Mouse (Mus musculus) hindbrain, embryonic 14.5 days (tissue): ENCODE results near the gene Irf2bp2. TPM values are rescaled to one million over a fixed set of nuclear protein-coding genes. Genes with fewer than 3 reads are reported as not detected.

ENCODE experiments used
- ATAC-seq: fragments of 200-750 bp; cut with Nextera tagmentation; 2 replicates; pipeline ENCODE4 v1.8.0; 2017; ENCODE audit warnings: moderate number of reproducible peaks, mild to moderate bottlenecking, moderate TSS enrichment, moderate library complexity; ENCODE audit not compliant: low FRiP score
- DNase-seq: peaks from one replicate; pipeline ENCODE4 v3.0.0-alpha.2; 2015; ENCODE audit warnings: low spot score
- H3K27ac ChIP-seq: fragments of 300-500 bp; sonication (generic); 2 replicates; pipeline ENCODE4 v1.5.1; 2014; ENCODE audit warnings: mild to moderate bottlenecking, moderate library complexity
- H3K27me3 ChIP-seq: fragments of 300-500 bp; sonication (generic); 2 replicates; pipeline ENCODE4 v1.6.1; 2014; ENCODE audit warnings: mild to moderate bottlenecking, low read length, mixed read lengths; ENCODE audit not compliant: control insufficient read depth, insufficient read depth
- H3K36me3 ChIP-seq: fragments of 300-500 bp; sonication (generic); replicated peaks from 2 replicates; pipeline ENCODE4 v1.6.1; 2014; ENCODE audit not compliant: control insufficient read depth, insufficient read depth
- H3K4me1 ChIP-seq: fragments of 300-500 bp; sonication (generic); replicated peaks from 2 replicates; pipeline ENCODE4 v1.6.1; 2014; ENCODE audit warnings: antibody characterized with exemption, low read length, mixed read lengths; ENCODE audit not compliant: control insufficient read depth, insufficient read depth
- H3K4me2 ChIP-seq: fragments of 300-500 bp; sonication (generic); replicated peaks from 2 replicates; pipeline ENCODE4 v1.6.1; 2014; ENCODE audit warnings: mild to moderate bottlenecking, moderate library complexity
- H3K4me3 ChIP-seq: fragments of 300-500 bp; sonication (generic); replicated peaks from 2 replicates; pipeline ENCODE4 v1.5.1; 2014; ENCODE audit warnings: mild to moderate bottlenecking, low read length
- H3K9ac ChIP-seq: fragments of 300-500 bp; sonication (generic); 2 replicates; pipeline ENCODE4 v1.6.1; 2014
- H3K9me3 ChIP-seq: fragments of 300-500 bp; sonication (generic); 2 replicates; pipeline ENCODE4 v1.6.1; 2016; ENCODE audit warnings: low read length; ENCODE audit not compliant: control insufficient read depth
- WGBS: fragments of 180-500 bp; shearing (Covaris S2); extraction: QIAGEN DNeasy Blood & Tissue Kit; methylation state at CpG from one replicate; pipeline ENCODE4 v1.1.7; 2014; 5-methylcytosine and 5-hydroxymethylcytosine counted together
- polyA plus RNA-seq: library from polyadenylated mRNA; unstranded; fragments of >200 nt; fragmentation: Nextera tagmentation; extraction: Ambion mirVana; gene quantifications from 2 replicates; pipeline ENCODE4 v1.2.1, GENCODE M21; 2014

Gene Irf2bp2
- polyA plus RNA-seq, 1 experiment from 2014 or later, result 7.4 TPM

DNA sequence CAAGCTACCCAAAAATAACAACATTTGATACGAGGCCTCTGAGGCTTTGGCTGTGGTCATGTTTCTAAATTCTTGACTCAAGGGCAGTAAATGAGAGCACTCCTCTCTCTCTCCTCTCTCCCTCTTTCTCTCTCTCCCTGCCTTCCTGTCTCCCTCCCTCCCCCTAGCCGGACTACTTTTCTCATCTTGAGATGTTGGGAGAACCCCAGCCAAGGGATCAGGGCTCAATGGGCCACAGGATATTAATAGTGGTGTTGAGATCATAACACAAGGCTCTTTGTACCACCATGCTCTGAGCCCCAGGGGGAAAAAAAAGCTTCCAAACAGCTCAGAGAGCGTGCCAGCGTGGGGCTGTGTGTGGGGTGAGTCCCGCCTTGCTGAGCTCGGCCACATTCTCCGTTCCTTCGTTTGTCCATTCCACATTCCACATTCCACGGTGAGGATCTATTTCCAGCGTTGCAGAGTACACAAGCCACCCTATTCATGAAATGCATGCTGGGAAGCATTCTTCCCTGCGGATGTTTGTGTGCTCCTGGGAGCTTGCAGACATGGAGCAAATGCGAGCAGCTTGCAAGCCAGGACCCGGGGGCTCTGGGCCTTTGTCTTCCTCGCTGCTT is 27.2 kb downstream of the Irf2bp2 start:
- ATAC-seq (peak; percentile 61), DNase-seq (peak; percentile 61)
- H3K4me3 ChIP-seq, result no peak overlapping the region
- WGBS, result 5% methylated on average over 14 of the region's 14 CpGs
- H3K4me2 ChIP-seq, result peak overlapping the region; percentile 17
- peaks cover 36% of the 10 kb centered on the region for H3K4me1 ChIP-seq
- H3K27ac ChIP-seq, result peak overlapping the region; percentile 61
- no peaks in the 10 kb centered on the region for H3K36me3 ChIP-seq
- no peaks in the 10 kb centered on the region for H3K27me3 ChIP-seq
- H3K9me3 ChIP-seq, result no peaks in the 10 kb centered on the region
- no peak overlapping the region; the same call in 1 of the 2 replicates for H3K9ac ChIP-seq

DNA sequence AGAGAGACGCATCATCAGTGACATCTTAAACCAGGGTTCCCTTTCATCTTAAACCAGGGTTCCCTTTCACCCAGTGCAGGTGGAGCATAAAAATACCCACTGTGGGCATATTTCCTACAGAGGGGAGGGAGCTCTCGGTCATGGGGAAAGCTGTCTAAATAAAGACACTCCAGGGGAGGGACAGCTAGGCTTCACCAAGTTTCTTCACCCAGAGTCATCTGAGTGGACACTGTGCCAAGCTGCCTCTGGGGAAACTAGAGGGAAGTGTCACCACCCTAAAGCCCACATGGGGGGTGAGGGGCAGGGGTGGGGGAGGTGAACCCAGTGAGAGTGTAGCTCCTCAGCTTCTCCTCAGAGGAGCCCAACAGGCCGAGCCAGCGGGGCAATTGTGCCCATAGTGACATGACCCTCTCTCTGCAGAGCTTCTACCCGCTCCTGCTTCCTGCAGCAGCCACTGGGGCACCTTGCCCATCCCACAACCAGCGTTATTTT is 27.8 kb downstream of the Irf2bp2 start:
- H3K36me3 ChIP-seq, result no peaks in the 10 kb centered on the region
- H3K4me3 ChIP-seq, result no peak overlapping the region
- H3K27ac ChIP-seq, result peak overlapping the region; percentile 61
- DNase-seq, result no peak
- H3K9me3 ChIP-seq, result no peaks in the 10 kb centered on the region
- no peak overlapping the region for H3K4me2 ChIP-seq
- H3K4me1 ChIP-seq, result peaks cover 36% of the 10 kb centered on the region
- H3K9ac ChIP-seq, result no peak overlapping the region; the same call in 1 of the 2 replicates
- ATAC-seq, result no peak
- WGBS, result 50% methylated on average over 6 of the region's 6 CpGs
- H3K27me3 ChIP-seq, result no peaks in the 10 kb centered on the region

DNA sequence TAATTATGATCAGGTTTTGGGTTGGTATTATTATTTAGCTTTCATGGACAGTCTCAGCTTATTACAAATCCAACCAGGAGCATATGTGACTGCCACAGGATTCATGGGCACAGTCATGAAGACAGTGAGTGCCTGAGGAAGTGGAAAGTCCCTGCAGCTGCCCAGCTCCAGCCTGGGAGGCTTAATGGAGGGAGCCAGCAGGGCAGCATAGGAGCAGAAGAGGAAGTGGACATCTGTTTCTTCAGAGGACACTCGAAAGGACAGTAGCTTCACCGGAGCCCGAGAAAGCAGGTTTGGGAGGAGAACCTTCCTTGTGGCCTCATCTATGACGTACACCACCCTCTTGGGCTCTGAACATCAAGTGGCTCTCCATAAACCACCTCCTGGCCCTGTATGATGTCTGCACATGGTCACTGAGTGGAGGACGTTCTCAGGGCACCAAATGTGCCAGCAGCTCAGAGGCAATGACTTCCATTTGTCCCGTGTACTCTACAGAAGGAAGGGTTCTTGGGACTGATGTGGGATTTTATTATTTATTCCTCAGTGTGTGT is 28.5 kb downstream of the Irf2bp2 start:
- H3K4me2 ChIP-seq, result no peak overlapping the region
- no peaks in the 10 kb centered on the region for H3K36me3 ChIP-seq
- no peak overlapping the region for H3K4me3 ChIP-seq
- H3K4me1 ChIP-seq, result peaks cover 31% of the 10 kb centered on the region
- DNase-seq (no peak), ATAC-seq (no peak)
- no peaks in the 10 kb centered on the region for H3K27me3 ChIP-seq
- H3K9me3 ChIP-seq, result no peaks in the 10 kb centered on the region
- H3K27ac ChIP-seq, result no peak overlapping the region
- no peak overlapping the region for H3K9ac ChIP-seq
- 86% methylated on average over 6 of the region's 6 CpGs for WGBS

DNA sequence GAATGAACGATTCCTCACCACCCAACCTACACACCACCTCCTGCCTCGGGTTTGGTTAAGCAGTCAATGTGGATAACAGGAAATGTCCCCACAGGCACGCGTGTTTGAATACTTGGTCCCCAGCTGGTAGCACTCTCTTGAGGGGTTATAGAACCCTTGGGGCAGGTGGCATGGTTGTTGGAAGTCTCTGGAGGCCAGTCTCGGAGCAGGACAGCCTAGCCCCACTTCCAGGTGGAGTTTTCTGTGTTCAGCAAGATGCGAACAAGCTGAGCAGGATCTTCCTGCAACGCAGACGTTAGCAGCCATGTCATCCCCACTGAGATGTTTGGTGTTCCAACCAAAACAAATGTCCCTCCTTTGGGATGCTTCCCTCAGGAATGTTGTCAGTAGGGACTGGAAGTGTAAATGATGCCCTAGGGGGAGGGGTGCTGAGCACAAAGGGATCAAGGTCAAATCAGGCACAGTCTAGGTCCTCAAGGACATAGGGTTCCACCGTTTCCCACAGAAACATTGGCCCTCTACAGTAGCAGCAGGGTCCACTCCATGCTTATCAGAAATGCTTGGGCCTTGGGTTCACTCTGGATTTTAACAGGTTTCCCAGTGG is 29.1 kb downstream of the Irf2bp2 start:
- Histone ChIP-seq H3K9me3 (no peaks in the 10 kb centered on the region), H3K4me3 (no peak overlapping the region), H3K4me2 (no peak overlapping the region), H3K9ac (no peak overlapping the region), H3K27ac (no peak overlapping the region), H3K4me1 (peaks cover 24% of the 10 kb centered on the region), H3K27me3 (no peaks in the 10 kb centered on the region), H3K36me3 (no peaks in the 10 kb centered on the region)
- 80% methylated on average over 9 of the region's 9 CpGs for WGBS
- no peak for ATAC-seq
- DNase-seq, result no peak

DNA sequence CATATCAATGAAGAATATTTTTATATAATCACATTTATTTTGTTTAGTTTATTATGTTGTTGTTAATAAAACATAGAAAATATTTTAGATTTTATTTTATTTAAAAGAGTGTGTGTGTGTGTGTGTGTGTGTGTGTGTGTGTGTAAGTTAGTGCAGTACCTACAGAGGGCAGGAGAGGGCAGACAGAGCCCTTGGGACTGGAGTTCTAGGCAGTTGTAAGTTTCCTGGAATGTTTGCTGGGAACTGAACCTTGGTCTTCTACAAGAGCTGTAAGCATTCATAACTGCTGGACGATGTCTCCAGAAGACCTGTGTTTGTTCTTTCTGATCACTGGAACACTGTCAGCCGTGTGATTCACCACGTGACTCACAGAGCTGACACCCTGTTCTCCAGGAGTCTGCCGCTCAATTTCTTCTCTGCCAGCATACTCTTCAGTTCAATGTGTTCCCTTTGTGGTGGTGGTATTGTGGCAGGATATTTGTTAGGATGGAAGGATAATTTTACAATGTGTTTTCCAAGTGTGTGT is 32.4 kb downstream of the Irf2bp2 start:
- Histone ChIP-seq H3K36me3 (no peaks in the 10 kb centered on the region), H3K4me1 (peaks cover 6% of the 10 kb centered on the region), H3K4me3 (no peak overlapping the region), H3K27me3 (no peaks in the 10 kb centered on the region), H3K9ac (no peak overlapping the region), H3K4me2 (no peak overlapping the region), H3K9me3 (no peaks in the 10 kb centered on the region), H3K27ac (no peak overlapping the region)
- ATAC-seq (no peak), DNase-seq (no peak)
- WGBS, result 98% methylated on average over 4 of the region's 4 CpGs

DNA sequence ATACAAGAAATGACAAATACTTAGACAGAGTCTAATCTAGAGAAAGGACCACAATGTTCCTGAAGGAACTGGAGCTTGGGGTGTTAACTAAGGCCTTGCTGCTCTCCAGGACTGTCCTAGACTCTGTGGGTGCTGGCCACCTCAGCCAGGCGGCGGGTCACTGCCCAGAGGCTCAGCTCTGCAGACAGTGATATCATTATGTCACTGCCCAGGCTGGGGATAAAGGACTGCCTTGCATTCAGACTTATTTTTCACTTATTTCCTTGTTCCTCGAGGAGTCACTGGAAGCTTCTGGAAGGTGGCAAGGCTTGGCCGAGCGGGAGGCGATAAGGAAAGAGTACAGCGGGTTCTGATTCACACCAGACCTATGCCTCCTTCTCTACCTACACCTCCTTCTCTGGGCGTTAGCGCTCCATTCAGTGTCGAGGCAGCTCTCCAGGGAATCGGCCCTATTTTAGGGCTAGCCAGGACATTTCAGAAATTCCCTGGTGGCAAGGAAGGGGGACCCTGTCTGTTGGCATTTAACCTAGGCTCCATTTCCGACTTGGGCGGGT is 35.3 kb downstream of the Irf2bp2 start:
- no peak for DNase-seq
- ATAC-seq, result no peak
- 93% methylated on average over 13 of the region's 13 CpGs for WGBS

DNA sequence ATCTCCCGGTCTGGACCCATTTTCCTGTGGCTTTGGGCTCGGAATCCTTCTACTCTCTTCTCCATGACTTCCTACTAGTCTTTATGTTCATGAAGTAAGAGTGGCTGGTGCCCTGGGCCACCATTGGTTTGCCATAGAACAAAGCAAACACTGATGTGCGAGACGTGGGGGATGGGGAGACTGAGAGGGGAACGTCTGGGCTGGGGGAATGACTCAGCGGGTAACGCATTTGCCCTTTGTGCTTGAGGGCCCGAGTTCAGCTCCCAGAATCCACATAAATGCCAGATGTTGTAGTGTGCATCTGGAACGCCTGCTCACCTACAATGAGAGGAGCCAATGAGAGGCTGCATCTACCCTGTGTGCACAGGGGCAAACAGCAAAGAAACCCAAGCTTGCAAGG is 36.4 kb downstream of the Irf2bp2 start:
- H3K4me3 ChIP-seq, result no peak overlapping the region
- H3K4me1 ChIP-seq, result 0 out of 2 replicates have a peak, but pooled peaks cover 6% of the 10 kb centered on the region
- no peak overlapping the region for H3K9ac ChIP-seq
- DNase-seq, result no peak
- no peaks in the 10 kb centered on the region for H3K27me3 ChIP-seq
- H3K9me3 ChIP-seq, result no peaks in the 10 kb centered on the region
- no peak overlapping the region for H3K27ac ChIP-seq
- 19% methylated on average over 9 of the region's 9 CpGs for WGBS
- no peak for ATAC-seq
- H3K36me3 ChIP-seq, result no peaks in the 10 kb centered on the region
- H3K4me2 ChIP-seq, result no peak overlapping the region

More for the DNA sequence above, 35.3 kb downstream of the Irf2bp2 start:
- no peak overlapping the region for H3K27ac ChIP-seq
- no peaks in the 10 kb centered on the region for H3K27me3 ChIP-seq
- no peak overlapping the region for H3K4me3 ChIP-seq
- H3K4me1 ChIP-seq, result 0 out of 2 replicates have a peak, but pooled peaks cover 5% of the 10 kb centered on the region
- no peak overlapping the region for H3K9ac ChIP-seq
- H3K4me2 ChIP-seq, result no peak overlapping the region
- H3K36me3 ChIP-seq, result no peaks in the 10 kb centered on the region
- H3K9me3 ChIP-seq, result no peaks in the 10 kb centered on the region

DNA sequence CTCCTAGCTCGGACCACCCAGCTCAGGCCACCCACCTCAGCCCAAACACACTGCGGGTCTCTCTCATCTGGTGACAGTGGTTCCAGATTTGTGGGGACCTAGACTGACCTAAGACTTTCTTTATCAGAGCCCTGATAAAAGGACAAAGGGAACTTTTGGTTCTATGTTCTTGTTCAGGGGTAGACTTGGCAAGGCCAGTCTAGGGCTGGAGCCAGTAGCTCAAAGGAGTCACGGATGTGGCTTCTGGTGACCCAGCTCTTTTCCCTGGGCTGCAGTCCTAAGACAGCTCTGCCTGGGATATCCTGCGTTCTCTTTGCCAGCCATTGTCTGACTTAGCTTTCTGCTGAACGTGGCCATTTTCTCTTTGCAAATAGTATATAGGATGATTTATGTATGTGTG is 37.1 kb downstream of the Irf2bp2 start:
- 92% methylated on average over 5 of the region's 5 CpGs for WGBS
- Histone ChIP-seq H3K27ac (no peak overlapping the region), H3K4me2 (no peak overlapping the region), H3K4me1 (0 out of 2 replicates have a peak, but pooled peaks cover 6% of the 10 kb centered on the region), H3K9me3 (no peaks in the 10 kb centered on the region), H3K36me3 (no peaks in the 10 kb centered on the region), H3K4me3 (no peak overlapping the region), H3K27me3 (no peaks in the 10 kb centered on the region), H3K9ac (no peak overlapping the region)
- ATAC-seq, result no peak
- no peak for DNase-seq

DNA sequence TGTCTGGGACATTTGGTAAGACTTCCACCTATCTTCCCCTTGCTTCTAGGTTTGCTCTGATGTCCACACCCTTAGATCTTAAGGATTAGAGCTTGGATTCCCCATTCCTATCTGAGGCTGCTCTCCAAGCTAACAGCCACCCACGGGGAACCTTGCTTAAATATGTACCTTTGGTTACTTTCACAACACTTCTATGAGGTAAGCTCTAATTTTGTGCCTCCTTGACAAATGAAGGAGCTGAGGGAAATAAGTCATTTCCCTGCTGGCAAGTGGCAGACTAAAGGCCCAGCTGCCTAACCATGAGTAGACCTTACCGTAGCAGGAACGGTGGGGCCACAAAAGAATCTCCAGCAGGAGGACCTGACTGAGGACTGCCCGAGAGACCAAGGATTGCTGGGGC is 39.0 kb downstream of the Irf2bp2 start:
- no peak overlapping the region for H3K4me3 ChIP-seq
- no peak for ATAC-seq
- no peaks in the 10 kb centered on the region for H3K36me3 ChIP-seq
- no peak overlapping the region for H3K9ac ChIP-seq
- H3K27ac ChIP-seq, result no peak overlapping the region
- no peaks in the 10 kb centered on the region for H3K9me3 ChIP-seq
- DNase-seq, result no peak
- WGBS, result 89% methylated on average over 4 of the region's 4 CpGs
- H3K27me3 ChIP-seq, result no peaks in the 10 kb centered on the region
- H3K4me1 ChIP-seq, result 0 out of 2 replicates have a peak, but pooled peaks cover 6% of the 10 kb centered on the region
- H3K4me2 ChIP-seq, result no peak overlapping the region
